Mouse (Mus musculus) MEL (cell line): Measurements from ENCODE around the gene Rbfox2.

Source experiments
- BHLHE40 ChIP-seq: IDR thresholded peaks from 2 replicates; pipeline ENCODE4 v1.6.1; 2012; ENCODE audit warnings: low read depth, mild to moderate bottlenecking, inconsistent platforms, low read length, improper control_type of control experiment, borderline replicate concordance
- CHD1 ChIP-seq: IDR thresholded peaks from 2 replicates; pipeline ENCODE4 v1.6.1; 2012; ENCODE audit warnings: low read depth, mild to moderate bottlenecking, inconsistent platforms, low read length, improper control_type of control experiment
- CTCF ChIP-seq, 3 experiments: IDR thresholded peaks in 2 of 3; conservative IDR thresholded peaks in 1 of 3; 2 replicates each; pipeline ENCODE4 v1.5.1; 2011 to 2012; ENCODE audit warnings: low read length in 3 of 3, low read depth in 2 of 3, mild to moderate bottlenecking in 2 of 3, improper control_type of control experiment in 1 of 3, inconsistent platforms in 1 of 3, mixed read lengths in 1 of 3, moderate library complexity in 1 of 3; ENCODE audit not compliant: control insufficient read depth in 1 of 3, insufficient read depth in 1 of 3, poor library complexity in 1 of 3, severe bottlenecking in 1 of 3
- EP300 ChIP-seq, 2 experiments: IDR thresholded peaks; 2 replicates each; pipeline ENCODE4 v1.6.1; 2011; ENCODE audit warnings: improper control_type of control experiment in 2 of 2, low read length in 2 of 2, low read depth in 1 of 2, mild to moderate bottlenecking in 1 of 2
- KAT2A ChIP-seq: conservative IDR thresholded peaks from 2 replicates; pipeline ENCODE4 v1.6.1; 2012; ENCODE audit warnings: low read depth, low read length, improper control_type of control experiment, inconsistent platforms
- MAX ChIP-seq: IDR thresholded peaks from 2 replicates; pipeline ENCODE4 v1.6.1; 2011; ENCODE audit warnings: low read length, improper control_type of control experiment
- MYC ChIP-seq: IDR thresholded peaks from 2 replicates; pipeline ENCODE4 v1.6.1; 2011; ENCODE audit warnings: low read depth, mild to moderate bottlenecking, low read length, improper control_type of control experiment, moderate library complexity
- POLR2A ChIP-seq, 2 experiments: IDR thresholded peaks; 2 replicates each; pipeline ENCODE4 v1.6.1; 2011 to 2012; ENCODE audit warnings: low read length in 2 of 2, mild to moderate bottlenecking in 2 of 2, control low read depth in 1 of 2, improper control_type of control experiment in 1 of 2, low read depth in 1 of 2, moderate library complexity in 1 of 2; ENCODE audit not compliant: control insufficient read depth in 1 of 2, insufficient read depth in 1 of 2, poor library complexity in 1 of 2
- POLR2AphosphoS2 ChIP-seq: IDR thresholded peaks from 2 replicates; pipeline ENCODE4 v1.6.1; 2011; ENCODE audit warnings: low read length, improper control_type of control experiment
- POLR2AphosphoS5 ChIP-seq: IDR thresholded peaks from 2 replicates; pipeline ENCODE4 v1.6.1; 2012; ENCODE audit warnings: low read depth, borderline replicate concordance, mild to moderate bottlenecking, inconsistent platforms, low read length, moderate library complexity, mixed read lengths
- TCF12 ChIP-seq: IDR thresholded peaks from 2 replicates; pipeline ENCODE4 v1.6.1; 2014; ENCODE audit warnings: low read depth, mild to moderate bottlenecking, inconsistent platforms, low read length, improper control_type of control experiment, moderate library complexity
- UBTF ChIP-seq: IDR thresholded peaks from 2 replicates; pipeline ENCODE4 v1.6.1; 2012; ENCODE audit warnings: low read depth, mild to moderate bottlenecking, inconsistent platforms, low read length, improper control_type of control experiment, moderate library complexity, borderline replicate concordance; ENCODE audit not compliant: insufficient read depth
- USF1 ChIP-seq: IDR thresholded peaks from 2 replicates; pipeline ENCODE4 v1.6.1; 2014; ENCODE audit warnings: low read depth, mild to moderate bottlenecking, inconsistent platforms, low read length, improper control_type of control experiment, moderate library complexity

DNA sequence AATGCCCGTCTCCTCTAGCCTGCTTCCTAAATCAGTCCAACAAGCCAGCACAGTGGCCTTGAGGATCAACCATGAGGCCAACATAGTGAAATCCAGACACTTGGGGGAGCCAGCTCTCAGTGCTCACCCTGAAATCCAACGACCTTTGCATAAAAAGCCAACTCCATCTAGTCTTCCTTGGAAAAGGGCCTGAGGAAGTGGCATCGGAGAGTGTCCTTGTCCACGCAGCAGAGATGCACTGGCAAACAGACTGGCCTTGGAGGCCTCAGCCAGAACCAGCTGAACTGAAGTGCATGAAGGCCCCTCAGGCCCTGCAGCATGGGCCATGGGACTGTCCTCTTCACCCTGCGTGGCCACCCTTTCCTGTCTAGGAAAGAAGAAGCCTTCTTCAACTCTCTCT, 225.3 kb downstream of the Rbfox2 start:
- TF ChIP-seq USF1 (no peak), MYC (no peak), EP300 (IDR thresholded peaks at IDR 0.05; ENCODE audit: low read depth in 1 of 2, low read length in 2 of 2) (no peak), POLR2AphosphoS2 (no peak), POLR2A (IDR thresholded peaks at IDR 0.05; ENCODE audit: control insufficient read depth in 1 of 2, insufficient read depth in 1 of 2, low read depth in 1 of 2, low read length in 2 of 2, poor library complexity in 1 of 2) (no peak), UBTF (no peak), POLR2AphosphoS5 (no peak), KAT2A (no peak), CTCF (IDR thresholded peaks at IDR 0.05 in 2 of 3, conservative IDR thresholded peaks at IDR 0.05 in 1 of 3; ENCODE audit: control insufficient read depth in 1 of 3, insufficient read depth in 1 of 3, low read depth in 2 of 3, low read length in 3 of 3, poor library complexity in 1 of 3, severe bottlenecking in 1 of 3) (no peak), BHLHE40 (no peak), TCF12 (no peak), MAX (no peak), CHD1 (no peak)
